Mouse (Mus musculus): ENCODE measurements around the gene Tmem88b. TPM values are rescaled to one million over a fixed set of nuclear protein-coding genes. Genes with fewer than 3 reads are reported as not detected.
"Not testable (repeated sequence)": the region's sequence is repeated elsewhere in the genome, so short reads cannot be mapped to it uniquely, and the experiment has no call there.

The Tmem88b gene
- total RNA-seq, 1 experiment from 2014 or later: not detected

DNA sequence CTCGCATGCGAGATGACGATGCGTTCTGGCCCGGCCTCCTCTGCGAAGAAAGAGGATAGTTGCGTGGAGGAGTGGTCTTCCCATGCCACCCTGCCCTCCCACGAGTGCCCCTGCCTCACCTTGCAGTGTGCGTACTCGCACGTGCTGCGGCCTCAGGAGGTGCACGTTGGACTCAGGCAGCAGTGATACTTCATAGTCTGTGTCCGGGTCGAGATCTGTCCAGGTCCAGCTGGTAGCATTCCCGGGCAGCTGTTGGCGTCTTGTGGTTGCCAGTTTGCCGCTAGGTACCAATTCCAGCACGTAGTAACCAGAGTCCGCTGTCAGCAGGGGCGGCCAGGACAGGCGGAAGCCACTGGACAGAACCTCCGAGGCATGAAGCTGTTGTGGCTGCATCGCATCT lies 15.0 kb downstream of the Tmem88b start:
- no peak for ATAC-seq (replicated peaks; ENCODE audit: insufficient number of reproducible peaks, low FRiP score, low TSS enrichment, poor library complexity, severe bottlenecking)

- ATAC-seq (replicated peaks; ENCODE audit: insufficient number of reproducible peaks, low FRiP score, low TSS enrichment, poor library complexity, severe bottlenecking): peak; percentile 74
Measured at GRCm38 (mm10) chr4:155769880-155770512, 15.7 kb downstream of the Tmem88b start.

- no peak for ATAC-seq (replicated peaks; ENCODE audit: insufficient number of reproducible peaks, low FRiP score, low TSS enrichment, poor library complexity, severe bottlenecking)
Measured at GRCm38 (mm10) chr4:155769496-155769879, 16.2 kb downstream of the Tmem88b start.

GRCm38 (mm10) chr4:155762357-155762756 lies 23.3 kb downstream of the Tmem88b start:
- no peak for ATAC-seq (replicated peaks; ENCODE audit: insufficient number of reproducible peaks, low FRiP score, low TSS enrichment, poor library complexity, severe bottlenecking)

GRCm38 (mm10) chr4:155761356-155762099 lies 24.1 kb downstream of the Tmem88b start:
- no peak for ATAC-seq (replicated peaks; ENCODE audit: insufficient number of reproducible peaks, low FRiP score, low TSS enrichment, poor library complexity, severe bottlenecking)

GRCm38 (mm10) chr4:155760613-155761355 lies 24.9 kb downstream of the Tmem88b start, which contains the start of gene Atad3a:
Atad3a (minus strand) TSS chr4:155761093.
- peak; percentile 98 for ATAC-seq (replicated peaks; ENCODE audit: insufficient number of reproducible peaks, low FRiP score, low TSS enrichment, poor library complexity, severe bottlenecking)

DNA sequence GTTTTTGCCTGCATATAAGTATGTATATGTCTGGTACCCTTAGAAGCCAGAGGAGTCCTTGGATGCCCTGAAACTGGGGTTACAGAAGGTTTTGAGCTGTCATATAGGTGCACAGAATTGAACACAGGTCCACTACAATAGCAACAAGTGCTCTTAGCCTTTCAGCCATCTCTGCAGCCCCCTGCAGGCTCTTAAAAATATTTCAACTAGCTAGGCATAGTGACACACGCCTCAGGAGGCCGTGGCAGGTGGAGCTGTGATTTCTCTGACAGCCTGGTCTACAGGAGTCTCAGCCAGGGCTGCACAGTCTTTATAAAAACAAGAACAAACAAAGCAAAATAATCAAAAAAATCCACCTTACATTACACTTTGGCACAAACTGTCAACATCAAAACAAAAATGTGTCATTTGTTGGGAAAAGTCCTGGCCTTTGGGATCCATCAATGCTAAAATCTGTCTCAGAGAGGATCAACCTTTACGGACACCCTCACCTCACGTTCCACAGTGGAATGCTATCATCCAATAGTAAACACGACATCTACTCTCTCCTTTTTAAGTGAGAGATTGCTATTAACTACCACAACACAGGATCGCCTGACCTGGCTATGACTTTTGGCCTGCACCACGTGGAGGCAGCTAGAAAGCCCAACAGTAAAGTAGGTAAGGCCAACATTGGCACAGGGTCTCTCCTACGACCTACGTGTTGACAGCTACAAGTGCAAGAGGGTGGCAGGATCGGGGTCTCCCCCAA lies 25.6 kb downstream of the Tmem88b start:
- ATAC-seq (replicated peaks; ENCODE audit: insufficient number of reproducible peaks, low FRiP score, low TSS enrichment, poor library complexity, severe bottlenecking): 0 out of 2 replicates have a peak, but pooled peaks have one; percentile 5

- ATAC-seq (replicated peaks; ENCODE audit: insufficient number of reproducible peaks, low FRiP score, low TSS enrichment, poor library complexity, severe bottlenecking): no peak
Measured at GRCm38 (mm10) chr4:155757011-155757410, 28.7 kb downstream of the Tmem88b start.

GRCm38 (mm10) chr4:155746575-155747490 lies 38.8 kb downstream of the Tmem88b start:
- ATAC-seq (replicated peaks; ENCODE audit: insufficient number of reproducible peaks, low FRiP score, low TSS enrichment, poor library complexity, severe bottlenecking): no peak

GRCm38 (mm10) chr4:155746036-155746548 lies 39.6 kb downstream of the Tmem88b start:
- ATAC-seq (replicated peaks; ENCODE audit: insufficient number of reproducible peaks, low FRiP score, low TSS enrichment, poor library complexity, severe bottlenecking): no peak

- no peak for ATAC-seq (replicated peaks; ENCODE audit: insufficient number of reproducible peaks, low FRiP score, low TSS enrichment, poor library complexity, severe bottlenecking)
Measured at GRCm38 (mm10) chr4:155745136-155745535, 40.5 kb downstream of the Tmem88b start.

- ATAC-seq (replicated peaks; ENCODE audit: insufficient number of reproducible peaks, low FRiP score, low TSS enrichment, poor library complexity, severe bottlenecking): no peak
Measured at GRCm38 (mm10) chr4:155744474-155744873, 41.2 kb downstream of the Tmem88b start.

DNA sequence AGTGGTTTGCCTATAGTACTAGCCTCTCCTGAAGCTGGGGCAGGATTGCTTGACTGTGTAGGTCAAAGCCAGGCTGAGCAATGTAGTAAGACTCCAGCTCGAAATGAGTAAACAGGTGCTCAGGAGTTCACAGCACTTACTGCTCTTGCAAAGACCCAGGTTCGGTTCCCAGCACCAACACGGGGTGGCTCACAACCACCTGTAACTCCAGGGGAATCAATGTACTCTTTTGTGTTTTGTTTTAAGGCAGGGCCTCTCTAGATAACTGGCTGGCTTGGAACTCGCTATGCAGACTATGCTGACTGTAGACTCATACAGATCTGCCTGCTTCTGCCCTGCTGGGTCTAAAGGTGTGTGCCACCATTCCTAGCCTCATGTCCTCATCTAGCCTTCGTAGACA lies 43.0 kb downstream of the Tmem88b start:
- no peak for ATAC-seq (replicated peaks; ENCODE audit: insufficient number of reproducible peaks, low FRiP score, low TSS enrichment, poor library complexity, severe bottlenecking)

- ATAC-seq (replicated peaks; ENCODE audit: insufficient number of reproducible peaks, low FRiP score, low TSS enrichment, poor library complexity, severe bottlenecking): not testable (repeated sequence)
Measured at GRCm38 (mm10) chr4:155740681-155741080, 45.0 kb downstream of the Tmem88b start.

- ATAC-seq (replicated peaks; ENCODE audit: insufficient number of reproducible peaks, low FRiP score, low TSS enrichment, poor library complexity, severe bottlenecking): no peak
Measured at GRCm38 (mm10) chr4:155739741-155740636, 45.7 kb downstream of the Tmem88b start.

GRCm38 (mm10) chr4:155739152-155739551 lies 46.5 kb downstream of the Tmem88b start:
- ATAC-seq (replicated peaks; ENCODE audit: insufficient number of reproducible peaks, low FRiP score, low TSS enrichment, poor library complexity, severe bottlenecking): no peak

DNA sequence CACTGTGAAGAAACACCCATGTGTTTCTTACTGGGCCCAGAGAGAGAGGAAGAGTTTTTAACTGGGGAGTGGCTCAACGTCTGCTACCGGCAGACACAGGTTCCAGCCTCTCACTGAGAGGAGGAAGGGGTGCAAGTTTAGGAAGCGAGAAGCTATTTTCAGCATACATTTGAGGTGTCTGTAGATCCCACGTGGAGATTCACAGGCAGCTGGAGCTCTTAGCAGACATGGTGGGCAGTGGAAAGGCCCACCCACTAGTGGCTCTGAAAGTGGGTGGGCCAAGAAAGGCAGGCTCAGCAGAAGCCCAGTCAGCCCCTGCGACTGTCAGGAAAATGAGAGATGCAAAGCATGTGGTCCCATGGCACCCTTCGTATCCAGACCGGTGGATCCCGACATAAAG lies 47.4 kb downstream of the Tmem88b start:
- ATAC-seq (replicated peaks; ENCODE audit: insufficient number of reproducible peaks, low FRiP score, low TSS enrichment, poor library complexity, severe bottlenecking): no peak
